ENCODE assay signal across 10 mouse cellular contexts in genomic region chr6:23248313-23249052, GRCm38 (mm10). TPM values are rescaled to one million over a fixed set of nuclear protein-coding genes. Genes with fewer than 3 reads are reported as not detected.
DNase-seq lines count a peak whose midpoint lies in the region; ATAC-seq and TF ChIP-seq lines count a peak whose summit lies in the region.
"Had no signal": no experiment of that assay in that cellular context is flagged by ENCODE, and none has a peak within 500 bp of the region (broad histone marks: within the 10 kb centered on the region; RNA-seq: fewer than 3 reads in every experiment).

Gene Fezf1 (minus strand): TSS chr6:23248362.

- no peaks in the 10 kb centered on the region for H3K9me3 ChIP-seq in heart, embryonic 10.5 days
- no peaks in the 10 kb centered on the region for H3K9me3 ChIP-seq in ES-E14 (ENCODE audit: control insufficient read depth, insufficient read depth, low read depth, low read length)
- 0 out of 2 replicates have a peak, but pooled peaks cover 3% of the 10 kb centered on the region for H3K9me3 ChIP-seq in liver, postnatal 0 days (ENCODE audit: low read length)

- 0 out of 2 replicates have a peak, but pooled peaks have one; percentile 25 for ATAC-seq in granulocyte monocyte progenitor cell, adult 5-6 weeks (replicated peaks; ENCODE audit: poor library complexity, severe bottlenecking)
- peak; percentile 62 for ATAC-seq in liver, postnatal 0 days

- no peak within 1 kb of the TSS for H3K27ac ChIP-seq in heart, embryonic 10.5 days
- H3K27ac ChIP-seq in ES-E14 (ENCODE audit: insufficient read depth, low read depth, low read length, poor library complexity, severe bottlenecking), result no peak within 1 kb of the TSS
- H3K27ac ChIP-seq in liver, postnatal 0 days (ENCODE audit: low read depth), result no peak within 1 kb of the TSS
- H3K27ac ChIP-seq: gastrocnemius, adult 2 months had no signal

- H3K4me3 ChIP-seq in heart, embryonic 10.5 days, result peak within 1 kb of the TSS; percentile 63
- peak within 1 kb of the TSS; percentile 56 to 58 for H3K4me3 ChIP-seq in ES-E14 (ENCODE audit: insufficient read depth in 1 of 2, low read depth in 1 of 2, low read length in 2 of 2, poor library complexity in 1 of 2, severe bottlenecking in 1 of 2)
- no peak within 1 kb of the TSS for H3K4me3 ChIP-seq in liver, postnatal 0 days (ENCODE audit: low read depth, low read length)

- H3K36me3 ChIP-seq in heart, embryonic 10.5 days, result no peaks in the 10 kb centered on the region
- no peaks in the 10 kb centered on the region for H3K36me3 ChIP-seq in ES-E14 (ENCODE audit: control insufficient read depth, insufficient read depth, low read length, poor library complexity, severe bottlenecking)
- no peaks in the 10 kb centered on the region for H3K36me3 ChIP-seq in liver, postnatal 0 days (replicated peaks; ENCODE audit: insufficient read depth, low read length)

- under 1% methylated on average over 31 of the region's 31 CpGs for WGBS in heart, embryonic 10.5 days
- WGBS in liver, postnatal 0 days (ENCODE audit: insufficient replicate concordance), result 2% methylated on average over 31 of the region's 31 CpGs

- H3K9ac ChIP-seq in ES-E14 (ENCODE audit: insufficient read depth, low read depth, low read length, poor library complexity, severe bottlenecking), result no peak within 1 kb of the TSS
- H3K9ac ChIP-seq in liver, postnatal 0 days (replicated peaks), result no peak within 1 kb of the TSS

- H3K4me2 ChIP-seq in liver, postnatal 0 days (ENCODE audit: low read depth, low read length), result peak within 1 kb of the TSS; percentile 35

- no peak for TF ChIP-seq CTCF in liver, postnatal 0 days (IDR thresholded peaks at IDR 0.05; ENCODE audit: low read depth)

- peaks cover 93% of the 10 kb centered on the region for H3K27me3 ChIP-seq in heart, embryonic 10.5 days (ENCODE audit: insufficient read depth, poor library complexity, severe bottlenecking)
- peaks cover 92% of the 10 kb centered on the region for H3K27me3 ChIP-seq in liver, postnatal 0 days (ENCODE audit: insufficient read depth, low read length)

- TF ChIP-seq EP300 in liver, postnatal 0 days (IDR thresholded peaks at IDR 0.05; ENCODE audit: low read depth), result no peak

- no peak for DNase-seq in heart, embryonic 10.5 days (ENCODE audit: low spot score)
- no peak for DNase-seq in heart, adult 11 months
- DNase-seq in ES-E14 (ENCODE audit: low read depth, low spot score), result no peak
- no peak for DNase-seq in liver, postnatal 0 days
- DNase-seq in urinary bladder, adult 2 months (ENCODE audit: low spot score), result no peak
- no peak for DNase-seq in thymus, postnatal 14 days
- DNase-seq in left cerebral cortex, adult 18-20 months (ENCODE audit: low spot score in 2 of 2), result no peak
- DNase-seq: thymus, postnatal 4 days had no signal

- H3K4me1 ChIP-seq in heart, embryonic 10.5 days, result peaks cover 28% of the 10 kb centered on the region
- no peaks in the 10 kb centered on the region; a peak in 1 of 4 replicates for H3K4me1 ChIP-seq in ES-E14 (ENCODE audit: control insufficient read depth in 2 of 2, insufficient read depth in 2 of 2, low read length in 2 of 2, poor library complexity in 1 of 2)
- H3K4me1 ChIP-seq in liver, postnatal 0 days (ENCODE audit: insufficient read depth), result peaks cover 4% of the 10 kb centered on the region; the same call in 1 of the 2 replicates

- in situ Hi-C loops in ES-E14 (cut with MboI; ENCODE audit: low sequenced_read_pairs in 2 of 2, unreplicated experiment in 2 of 2), result no loop called here

TF ChIP-seq in ES-E14, 5 proteins besides CTCF, POLR2A, EP300 and RAD21:
- TF ChIP-seq CHD2 (IDR thresholded peaks at IDR 0.05; ENCODE audit: low read depth, low read length) (no peak), MAFK (IDR thresholded peaks at IDR 0.05; ENCODE audit: insufficient read depth, low read depth, low read length) (no peak), ZC3H11A (IDR thresholded peaks at IDR 0.05; ENCODE audit: borderline replicate concordance, low read depth, low read length) (no peak), ZNF384 (IDR thresholded peaks at IDR 0.05; ENCODE audit: low read depth, low read length) (no peak), HCFC1 (IDR thresholded peaks at IDR 0.05; ENCODE audit: borderline replicate concordance, insufficient read depth, low read length) (no peak)

RNA-seq across cellular contexts. Expression of gene Fezf1, which starts in this region (rescaled TPM):
- 0.06 TPM in 1 of 2 replicates, not detected in the other for polyA plus RNA-seq in heart, embryonic 10.5 days (2016; fragmentation: Nextera tagmentation; extraction: Ambion mirVana)
- not detected in 2 replicates for total RNA-seq in ES-E14 (2012; rRNA removed)
- not detected in 2 replicates for total RNA-seq in granulocyte monocyte progenitor cell, adult 5-6 weeks (2014; fragmentation: Nextera tagmentation)
- total RNA-seq in granulocyte monocyte progenitor cell, adult 5-6 weeks (2017), result not detected in 2 replicates
- polyA plus RNA-seq in liver, postnatal 0 days (2015; fragmentation: Nextera tagmentation; extraction: Ambion mirVana), result not detected in 2 replicates
- not detected in 2 replicates for polyA plus RNA-seq in urinary bladder, adult 2 months (2012; rRNA removed)
- total RNA-seq in left cerebral cortex, adult 18-20 months (2021), result under 1 TPM in 1 of 2 experiments, not detected in 1; 0.14 TPM
- total RNA-seq: gastrocnemius, adult 2 months had no signal

Comparison
In these comparisons a context has a peak if more than half of its experiments do, and no peak if none do; other contexts are left out.
1. Peak in ATAC-seq in granulocyte monocyte progenitor cell, adult 5-6 weeks; RNA of the gene not detected or under 1 TPM.
2. Peak in ATAC-seq and H3K4me2 ChIP-seq in liver, postnatal 0 days; RNA of the gene not detected or under 1 TPM.